Mouse (Mus musculus): Measurements from ENCODE around the gene Ptbp3.
"Not testable (repeated sequence)": the region's sequence is repeated elsewhere in the genome, so short reads cannot be mapped to it uniquely, and the experiment has no call there.

Ptbp3 gene

GRCm38 (mm10) chr4:59549175-59549976 lies at the start of gene Ptbp3:
Ptbp3 (minus strand) TSS chr4:59549364.
- peak; percentile 90 to 92 for DNase-seq

- DNase-seq: no peak
Measured at GRCm38 (mm10) chr4:59596556-59596955, 47.4 kb upstream of the Ptbp3 start.

- DNase-seq: no peak
Measured at GRCm38 (mm10) chr4:59594614-59595013, 45.5 kb upstream of the Ptbp3 start.

GRCm38 (mm10) chr4:59587872-59588226 lies 38.7 kb upstream of the Ptbp3 start:
- DNase-seq: no peak

GRCm38 (mm10) chr4:59587215-59587871 lies 38.2 kb upstream of the Ptbp3 start:
- DNase-seq: no peak

GRCm38 (mm10) chr4:59585097-59585496 lies 35.9 kb upstream of the Ptbp3 start:
- no peak for DNase-seq

GRCm38 (mm10) chr4:59582186-59582585 lies 33.0 kb upstream of the Ptbp3 start:
- DNase-seq: no peak

GRCm38 (mm10) chr4:59581314-59582185 lies 32.4 kb upstream of the Ptbp3 start, which contains the start of gene Hsdl2:
Hsdl2 (plus strand) TSS chr4:59581563.
- DNase-seq: peak; percentile 100

GRCm38 (mm10) chr4:59580495-59581281 lies 31.5 kb upstream of the Ptbp3 start:
- DNase-seq: peak; percentile 22 to 61

- no peak for DNase-seq
Measured at GRCm38 (mm10) chr4:59575184-59575958, 26.2 kb upstream of the Ptbp3 start.

- DNase-seq: no peak
Measured at GRCm38 (mm10) chr4:59572521-59573118, 23.5 kb upstream of the Ptbp3 start.

GRCm38 (mm10) chr4:59570519-59570918 lies 21.4 kb upstream of the Ptbp3 start:
- not testable (repeated sequence) for DNase-seq

- peak in 1 of 2 experiments; percentile 42 for DNase-seq
Measured at GRCm38 (mm10) chr4:59569538-59569937, 20.4 kb upstream of the Ptbp3 start.

- DNase-seq: no peak
Measured at GRCm38 (mm10) chr4:59567576-59568260, 18.6 kb upstream of the Ptbp3 start.

- DNase-seq: no peak
Measured at GRCm38 (mm10) chr4:59565571-59566188, 16.5 kb upstream of the Ptbp3 start.

- no peak for DNase-seq
Measured at GRCm38 (mm10) chr4:59564128-59564527, 15.0 kb upstream of the Ptbp3 start.

- no peak for DNase-seq
Measured at GRCm38 (mm10) chr4:59560141-59560540, 11.0 kb upstream of the Ptbp3 start.

GRCm38 (mm10) chr4:59558096-59558720 lies 9.0 kb upstream of the Ptbp3 start:
- no peak for DNase-seq

- DNase-seq: not testable (repeated sequence)
Measured at GRCm38 (mm10) chr4:59557343-59557742, 8.2 kb upstream of the Ptbp3 start.
